Mouse (Mus musculus) ES-E14 (cell line): ENCODE measurements around the gene Cuta. TPM values are rescaled to one million over a fixed set of nuclear protein-coding genes. Genes with fewer than 3 reads are reported as not detected.

ENCODE experiments used
- DNase-seq: peaks from one replicate; pipeline ENCODE4 v3.0.0-alpha.2; 2013; ENCODE audit warnings: low read depth, low spot score
- H3K27ac ChIP-seq: 2 replicates; pipeline ENCODE4 v1.5.1; 2012; ENCODE audit warnings: low read depth, mild to moderate bottlenecking, low read length, moderate library complexity, mixed read lengths; ENCODE audit not compliant: poor library complexity, insufficient read depth, severe bottlenecking
- H3K36me3 ChIP-seq: 2 replicates; pipeline ENCODE4 v1.6.1; 2012; ENCODE audit warnings: mild to moderate bottlenecking, low read length, moderate library complexity, mixed read lengths; ENCODE audit not compliant: control insufficient read depth, poor library complexity, insufficient read depth, severe bottlenecking
- H3K4me1 ChIP-seq, 2 experiments: fragments of 150-350 bp in 1 of 2; sonication (generic) in 1 of 2; 2 replicates each; pipeline ENCODE4 v1.6.1; 2012; ENCODE audit warnings: low read length in 2 of 2, mild to moderate bottlenecking in 1 of 2, mixed read lengths in 1 of 2; ENCODE audit not compliant: control insufficient read depth in 2 of 2, insufficient read depth in 2 of 2, poor library complexity in 1 of 2
- H3K4me3 ChIP-seq, 2 experiments: fragments of 150-350 bp in 1 of 2; sonication (generic) in 1 of 2; 2 replicates each; pipeline ENCODE4 v1.5.1; 2012; ENCODE audit warnings: low read length in 2 of 2, low read depth in 1 of 2, mild to moderate bottlenecking in 1 of 2, mixed read lengths in 1 of 2; ENCODE audit not compliant: insufficient read depth in 1 of 2, poor library complexity in 1 of 2, severe bottlenecking in 1 of 2
- H3K9ac ChIP-seq: 2 replicates; pipeline ENCODE4 v1.6.1; 2012; ENCODE audit warnings: low read depth, mild to moderate bottlenecking, low read length, mixed read lengths; ENCODE audit not compliant: poor library complexity, insufficient read depth, severe bottlenecking
- H3K9me3 ChIP-seq: fragments of 150-350 bp; sonication (generic); 2 replicates; pipeline ENCODE4 v1.6.1; 2012; ENCODE audit warnings: low read depth, mild to moderate bottlenecking, low read length; ENCODE audit not compliant: control insufficient read depth, insufficient read depth
- CHD2 ChIP-seq: IDR thresholded peaks from 2 replicates; pipeline ENCODE4 v1.6.1; 2014; ENCODE audit warnings: mild to moderate bottlenecking, low read depth, low read length, inconsistent platforms
- HCFC1 ChIP-seq: IDR thresholded peaks from 2 replicates; pipeline ENCODE4 v1.6.1; 2012; ENCODE audit warnings: low read length, inconsistent platforms, borderline replicate concordance; ENCODE audit not compliant: insufficient read depth
- MAFK ChIP-seq: IDR thresholded peaks from 2 replicates; pipeline ENCODE4 v1.6.1; 2014; ENCODE audit warnings: mild to moderate bottlenecking, low read depth, low read length, inconsistent platforms; ENCODE audit not compliant: insufficient read depth
- ZC3H11A ChIP-seq: IDR thresholded peaks from 2 replicates; pipeline ENCODE4 v1.6.1; 2012; ENCODE audit warnings: low read depth, mild to moderate bottlenecking, inconsistent platforms, low read length, borderline replicate concordance
- ZNF384 ChIP-seq: IDR thresholded peaks from 2 replicates; pipeline ENCODE4 v1.6.1; 2012; ENCODE audit warnings: low read depth, low read length, inconsistent platforms
- in situ Hi-C, 2 experiments: fragments of 600-800 bp; cut with MboI; formaldehyde crosslinking; loops; one replicate each; pipeline ENCODE4 v1.15.1; 2025; ENCODE audit warnings: low sequenced_read_pairs in 2 of 2, inconsistent platforms in 1 of 2; ENCODE audit not compliant: unreplicated experiment in 2 of 2
- total RNA-seq: library from RNA; depleted of rRNA; stranded (reverse); fragments of 300-350 nt; gene quantifications from 2 replicates; pipeline ENCODE4 v1.2.3, GENCODE M21; 2012

The Cuta gene
- total RNA-seq, 1 experiment = 43.0 TPM

DNA sequence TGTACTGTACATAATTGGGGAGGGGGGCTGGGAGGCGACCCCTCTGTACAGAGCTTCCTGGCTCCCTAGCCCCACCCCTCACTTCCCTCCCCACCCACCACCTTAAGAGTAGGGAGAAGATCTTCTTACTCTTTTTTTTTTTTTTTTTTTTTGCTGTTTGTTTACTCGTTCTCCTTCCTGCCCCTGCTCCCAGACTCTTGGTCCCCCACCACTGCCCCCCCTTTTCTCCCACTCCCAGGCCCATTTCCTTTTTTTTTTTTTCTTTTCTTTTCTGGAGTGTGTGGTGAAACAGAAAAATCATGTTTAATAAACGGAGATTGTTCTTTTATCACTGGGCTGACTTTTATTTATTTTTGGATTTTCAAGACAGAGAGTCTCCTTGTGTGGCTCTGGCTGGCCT is 32.7 kb upstream of the Cuta start:
- TF ChIP-seq ZC3H11A (no peak), MAFK (no peak), ZNF384 (no peak), CHD2 (no peak), HCFC1 (no peak)
- H3K9me3 ChIP-seq = no peaks in the 10 kb centered on the region
- no peak overlapping the region for H3K27ac ChIP-seq
- peaks cover 19% of the 10 kb centered on the region for H3K36me3 ChIP-seq
- H3K9ac ChIP-seq = peak overlapping the region; percentile 86; the same call in 1 of the 2 replicates
- DNase-seq = no peak
- H3K4me3 ChIP-seq = peak overlapping the region; percentile 77 to 93
- H3K4me1 ChIP-seq = peaks cover 0 to 19% of the 10 kb centered on the region in 2 experiments; a peak in 1 of 4 replicates
- in situ Hi-C loops = no loop called here

DNA sequence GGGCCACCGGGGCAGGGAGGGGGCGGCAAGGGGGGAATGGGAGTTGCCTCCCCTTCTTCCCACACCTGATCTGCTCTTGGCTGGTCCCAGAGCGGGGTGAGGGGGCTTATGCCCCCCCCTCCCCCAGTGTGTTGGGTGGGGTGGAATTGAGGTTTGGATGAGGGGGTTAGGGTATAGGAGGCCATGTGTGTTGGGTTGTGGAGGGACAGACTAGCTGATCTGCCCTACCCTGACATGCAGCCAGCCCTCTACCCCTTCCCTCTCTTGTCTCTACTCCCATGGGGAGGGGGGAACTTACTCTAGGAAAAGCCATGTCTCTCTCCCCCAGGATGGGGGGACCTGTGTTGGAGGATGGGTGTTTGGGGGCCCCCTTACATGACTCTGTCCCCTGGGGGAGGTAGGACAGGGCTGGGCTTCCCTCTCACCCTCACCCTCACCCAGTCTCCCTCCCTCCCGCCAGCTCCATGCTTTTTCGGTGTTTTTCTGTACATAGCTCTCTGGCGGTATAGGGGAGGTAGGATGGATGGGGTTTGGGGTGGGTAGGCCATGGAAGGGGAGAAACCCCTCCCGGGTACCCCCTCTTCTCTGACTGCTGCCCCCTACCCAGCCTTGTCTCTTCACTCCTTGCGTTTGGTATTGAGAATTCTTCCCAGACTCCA is 32.0 kb upstream of the Cuta start:
- Histone ChIP-seq H3K9ac (peak overlapping the region; percentile 39; the same call in 1 of the 2 replicates), H3K36me3 (peaks cover 17% of the 10 kb centered on the region), H3K4me1 (peaks cover 0 to 19% of the 10 kb centered on the region in 2 experiments; a peak in 1 of 4 replicates), H3K4me3 (no peak overlapping the region), H3K27ac (no peak overlapping the region), H3K9me3 (no peaks in the 10 kb centered on the region)
- DNase-seq = no peak
- no peak for TF ChIP-seq MAFK
- TF ChIP-seq HCFC1 = no peak
- TF ChIP-seq CHD2 = no peak
- TF ChIP-seq ZNF384 = no peak
- no peak for TF ChIP-seq ZC3H11A
- in situ Hi-C loops = no loop called here

DNA sequence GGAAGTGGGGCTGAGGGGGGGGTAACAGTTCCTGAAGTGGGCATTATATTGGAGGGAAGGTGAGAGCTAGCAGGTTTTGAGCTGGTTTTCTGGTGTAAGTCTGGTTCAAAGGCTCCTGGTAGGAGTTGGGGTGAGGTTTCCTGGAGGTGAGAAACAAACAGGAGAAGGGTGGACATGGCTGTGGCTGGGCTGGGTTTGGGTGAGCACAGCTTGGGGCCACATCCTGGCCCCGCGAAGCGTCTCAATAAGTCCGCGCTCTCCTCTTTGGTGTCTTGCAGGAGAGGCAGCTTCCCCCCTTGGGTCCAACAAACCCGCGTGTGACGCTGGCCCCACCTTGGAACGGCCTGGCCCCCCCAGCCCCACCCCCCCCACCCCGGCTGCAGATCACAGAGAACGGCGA is 30.9 kb upstream of the Cuta start:
- H3K9me3 ChIP-seq = no peaks in the 10 kb centered on the region
- TF ChIP-seq MAFK = no peak
- no peak for TF ChIP-seq ZC3H11A
- TF ChIP-seq ZNF384 = no peak
- TF ChIP-seq CHD2 = no peak
- TF ChIP-seq HCFC1 = no peak
- H3K4me1 ChIP-seq = peaks cover 0 to 19% of the 10 kb centered on the region in 2 experiments; a peak in 1 of 4 replicates
- H3K9ac ChIP-seq = no peak overlapping the region
- in situ Hi-C loops = no loop called here
- no peak for DNase-seq
- no peak overlapping the region for H3K27ac ChIP-seq
- no peak overlapping the region for H3K4me3 ChIP-seq
- peaks cover 11% of the 10 kb centered on the region for H3K36me3 ChIP-seq

DNA sequence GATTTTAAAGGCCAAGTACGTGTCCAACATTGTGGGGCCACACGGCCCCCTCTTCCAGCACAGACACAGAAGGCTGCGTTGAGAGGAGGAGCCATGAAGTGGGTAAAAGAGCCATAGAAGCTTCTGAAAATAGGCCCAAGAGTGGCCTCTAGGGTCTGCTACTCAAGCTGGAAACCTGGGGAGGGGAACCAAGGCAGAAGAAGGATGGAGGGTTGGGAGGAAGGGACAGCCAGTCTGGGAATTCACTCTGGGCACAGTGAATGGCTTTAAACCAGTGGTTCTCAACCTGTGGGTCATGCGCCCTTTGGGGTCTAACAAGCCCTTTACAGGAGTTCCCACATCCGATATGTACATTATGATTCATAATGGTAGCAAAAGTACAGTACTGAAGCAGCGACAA is 29.9 kb upstream of the Cuta start:
- no peak for DNase-seq
- Histone ChIP-seq H3K9ac (no peak overlapping the region), H3K4me1 (peaks cover 0 to 20% of the 10 kb centered on the region in 2 experiments; a peak in 1 of 4 replicates), H3K27ac (no peak overlapping the region), H3K4me3 (no peak overlapping the region), H3K36me3 (peaks cover 8% of the 10 kb centered on the region; the same call in 1 of the 2 replicates), H3K9me3 (no peaks in the 10 kb centered on the region)
- in situ Hi-C loops = no loop called here
- TF ChIP-seq ZC3H11A = no peak
- TF ChIP-seq CHD2 = no peak
- no peak for TF ChIP-seq ZNF384
- no peak for TF ChIP-seq MAFK
- TF ChIP-seq HCFC1 = no peak
